Comparison of ENCODE assay signal across 10 mouse cellular contexts in genomic region chr2:148572165-148572564, GRCm38 (mm10).
DNase-seq lines count a peak whose midpoint lies in the region; ATAC-seq and TF ChIP-seq lines count a peak whose summit lies in the region.
"Had no signal": no experiment of that assay in that cellular context is flagged by ENCODE, and none has a peak within 500 bp of the region (broad histone marks: within the 10 kb centered on the region; RNA-seq: fewer than 3 reads in every experiment).

No protein-coding gene starts in this region.

- H3K27me3 ChIP-seq in midbrain, embryonic 10.5 days (ENCODE audit: low read depth, poor library complexity, severe bottlenecking), result no peaks in the 10 kb centered on the region
- no peaks in the 10 kb centered on the region for H3K27me3 ChIP-seq in midbrain, embryonic 16.5 days (ENCODE audit: control insufficient read depth, insufficient read depth, low read depth, low read length)
- H3K27me3 ChIP-seq in limb, embryonic 14.5 days (ENCODE audit: control insufficient read depth, insufficient read depth, low read length), result no peaks in the 10 kb centered on the region
- H3K27me3 ChIP-seq: embryonic facial prominence, embryonic 12.5 days had no signal

- peak; percentile 46 for DNase-seq in midbrain, embryonic 10.5 days (ENCODE audit: low spot score)
- DNase-seq in adrenal gland, adult 8-10 months, result peak; percentile 26
- peak; percentile 75 for DNase-seq in gastrocnemius, adult 18-20 months (ENCODE audit: low spot score)
- peak; percentile 12 to 71 for DNase-seq in kidney, adult 8-10 months
- peak; percentile 50 for DNase-seq in limb, embryonic 14.5 days (ENCODE audit: low spot score)
- peak; percentile 72 for DNase-seq in retina, embryonic 14.5 days (ENCODE audit: low spot score)

- peaks cover 3% of the 10 kb centered on the region; the same call in 1 of the 2 replicates for H3K4me1 ChIP-seq in midbrain, embryonic 10.5 days
- no peaks in the 10 kb centered on the region for H3K4me1 ChIP-seq in midbrain, embryonic 16.5 days (ENCODE audit: control insufficient read depth, insufficient read depth, low read length)
- no peaks in the 10 kb centered on the region for H3K4me1 ChIP-seq in limb, embryonic 14.5 days (ENCODE audit: control insufficient read depth, insufficient read depth, low read length)
- H3K4me1 ChIP-seq: embryonic facial prominence, embryonic 12.5 days had no signal

- no peaks in the 10 kb centered on the region for H3K9me3 ChIP-seq in midbrain, embryonic 10.5 days (replicated peaks)
- no peaks in the 10 kb centered on the region for H3K9me3 ChIP-seq in midbrain, embryonic 16.5 days (replicated peaks; ENCODE audit: control insufficient read depth, low read length, poor library complexity, severe bottlenecking)
- H3K9me3 ChIP-seq in limb, embryonic 14.5 days (ENCODE audit: control insufficient read depth, low read length), result no peaks in the 10 kb centered on the region
- H3K9me3 ChIP-seq: embryonic facial prominence, embryonic 12.5 days; megakaryocyte, embryonic 14.5 days had no signal

- no peaks in the 10 kb centered on the region for H3K36me3 ChIP-seq in midbrain, embryonic 10.5 days
- no peaks in the 10 kb centered on the region for H3K36me3 ChIP-seq in midbrain, embryonic 16.5 days (ENCODE audit: control insufficient read depth, insufficient read depth, low read length)
- no peaks in the 10 kb centered on the region for H3K36me3 ChIP-seq in limb, embryonic 14.5 days (ENCODE audit: control insufficient read depth, insufficient read depth, low read length)
- H3K36me3 ChIP-seq: embryonic facial prominence, embryonic 12.5 days had no signal

- no peak for TF ChIP-seq POLR2A in limb, embryonic 14.5 days (IDR thresholded peaks at IDR 0.05; ENCODE audit: borderline replicate concordance, extremely low read depth, insufficient read depth, insufficient read length)

- no peak overlapping the region for H3K4me3 ChIP-seq in midbrain, embryonic 10.5 days
- no peak overlapping the region for H3K4me3 ChIP-seq in midbrain, embryonic 16.5 days (ENCODE audit: low read depth, low read length)
- no peak overlapping the region for H3K4me3 ChIP-seq in limb, embryonic 14.5 days (replicated peaks; ENCODE audit: low read length)
- H3K4me3 ChIP-seq: embryonic facial prominence, embryonic 12.5 days; megakaryocyte, embryonic 14.5 days had no signal

- 34% methylated on average over 1 of the region's 1 CpGs for WGBS in midbrain, embryonic 10.5 days
- 11% methylated on average over 1 of the region's 1 CpGs for whole genome bisulfite sequencing in midbrain, embryonic 16.5 days
- WGBS in limb, embryonic 14.5 days, result 10% methylated on average over 1 of the region's 1 CpGs

- ATAC-seq in midbrain, embryonic 16.5 days, result no peak
- ATAC-seq in limb, embryonic 14.5 days (ENCODE audit: low FRiP score, low read depth), result no peak
- ATAC-seq in monocyte, adult 5-6 weeks (replicated peaks; ENCODE audit: insufficient number of reproducible peaks, low FRiP score, low TSS enrichment, poor library complexity, severe bottlenecking), result no peak

- H3K9ac ChIP-seq in midbrain, embryonic 16.5 days (ENCODE audit: low read depth, low read length), result no peak overlapping the region
- H3K9ac ChIP-seq in limb, embryonic 14.5 days (ENCODE audit: low read depth, low read length, severe bottlenecking), result no peak overlapping the region
- H3K9ac ChIP-seq: embryonic facial prominence, embryonic 12.5 days had no signal

- no peak overlapping the region for H3K4me2 ChIP-seq in midbrain, embryonic 16.5 days (ENCODE audit: low read length)
- no peak overlapping the region for H3K4me2 ChIP-seq in limb, embryonic 14.5 days (replicated peaks; ENCODE audit: low read depth, low read length, severe bottlenecking)
- H3K4me2 ChIP-seq: embryonic facial prominence, embryonic 12.5 days had no signal

- no peak overlapping the region for H3K27ac ChIP-seq in midbrain, embryonic 10.5 days (replicated peaks)
- H3K27ac ChIP-seq in midbrain, embryonic 16.5 days (ENCODE audit: low read length), result no peak overlapping the region
- no peak overlapping the region for H3K27ac ChIP-seq in limb, embryonic 14.5 days (replicated peaks; ENCODE audit: low read depth, low read length)
- H3K27ac ChIP-seq: embryonic facial prominence, embryonic 12.5 days had no signal
